Mouse (Mus musculus) bone marrow, adult 2 months (tissue): ENCODE results near the gene Cog4. TPM values are rescaled to one million over a fixed set of nuclear protein-coding genes. Genes with fewer than 3 reads are reported as not detected.
A peak's percentile ranks its signal among the peaks of the same experiment; 100 is the strongest.

Source experiments
- H3K27ac ChIP-seq: fragments of 200-500 bp; 2 replicates; pipeline ENCODE4 v1.5.1; 2012; ENCODE audit warnings: low read depth, mild to moderate bottlenecking, control low read depth, inconsistent platforms, low read length; ENCODE audit not compliant: control insufficient read depth, poor library complexity, insufficient read depth
- H3K4me1 ChIP-seq: fragments of 200-500 bp; 2 replicates; pipeline ENCODE4 v1.6.1; 2011; ENCODE audit warnings: low read length; ENCODE audit not compliant: control insufficient read depth, insufficient read depth
- H3K4me3 ChIP-seq: fragments of 200-500 bp; replicated peaks from 2 replicates; pipeline ENCODE3; 2011; ENCODE audit warnings: mild to moderate bottlenecking, low read depth, low read length, control low read depth; ENCODE audit not compliant: control insufficient read depth
- CTCF ChIP-seq: fragments of 200-500 bp; IDR thresholded peaks from 2 replicates; pipeline ENCODE4 v1.5.1; 2011; ENCODE audit warnings: low read length, control low read depth; ENCODE audit not compliant: control insufficient read depth, insufficient read depth
- POLR2A ChIP-seq: fragments of 200-500 bp; IDR thresholded peaks from 2 replicates; pipeline ENCODE4 v1.6.1; 2011; ENCODE audit warnings: low read depth, mild to moderate bottlenecking, control low read depth, low read length, borderline replicate concordance; ENCODE audit not compliant: control insufficient read depth
- WGBS: fragments of 180-500 bp; shearing (Covaris S2); methylation state at CpG from one replicate; pipeline ENCODE4 v1.1.7; 2018; 5-methylcytosine and 5-hydroxymethylcytosine counted together
- polyA plus RNA-seq: library from polyadenylated mRNA; stranded (reverse); fragments of >200 nt; gene quantifications from 2 replicates; pipeline ENCODE4 v1.2.4, GENCODE M21; 2011; ENCODE audit warnings: low replicate concordance; ENCODE audit not compliant: missing spikeins, insufficient read depth, insufficient read length

Cog4 gene
- 27.6 and 59.9 TPM in 2 replicates for polyA plus RNA-seq

DNA sequence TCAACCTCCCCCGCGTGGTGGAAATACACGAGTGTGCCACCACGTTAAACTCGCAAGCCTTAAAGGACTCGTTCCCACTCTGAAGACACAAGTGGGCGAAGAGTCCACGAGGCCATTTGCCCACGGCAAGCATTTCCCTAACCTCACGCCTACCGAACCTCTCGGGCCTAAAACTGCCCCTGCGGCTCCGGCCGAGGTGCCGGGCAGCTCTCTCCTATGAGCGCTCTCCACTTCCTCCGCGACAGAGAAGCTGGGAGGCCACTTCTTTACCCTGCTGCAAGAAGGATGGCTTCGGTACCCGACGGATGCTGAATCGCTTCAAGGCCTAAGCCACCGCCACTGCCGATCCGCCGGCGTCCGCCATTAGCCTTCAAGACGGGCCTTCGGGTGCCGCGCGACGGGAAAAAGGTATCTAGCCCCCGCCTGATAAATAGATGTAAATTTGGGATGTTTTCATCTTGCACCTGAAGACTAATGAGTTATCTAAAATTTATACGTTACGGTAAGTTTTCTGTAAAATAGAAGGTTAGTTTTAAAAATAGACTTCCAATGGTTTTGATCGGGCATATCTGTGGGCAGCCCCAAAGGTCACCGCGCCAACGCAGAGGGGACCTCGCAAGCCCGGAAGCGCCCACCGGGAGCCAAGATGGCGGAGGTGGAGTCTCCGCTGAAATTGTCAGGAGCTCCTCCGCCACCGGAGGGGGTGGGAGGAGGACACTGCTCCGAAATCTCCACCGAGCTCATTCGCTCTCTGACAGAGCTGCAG lies at the start of gene Cog4, which contains the start of gene Sf3b3:
TSS of gene Cog4 (plus strand) at position 196 of the 766 bp plus-strand sequence.
TSS of gene Sf3b3 (minus strand) at position 383 of the 766 bp plus-strand sequence.
- peak; percentile 82; the same call in 1 of the 2 replicates for TF ChIP-seq POLR2A
- no peak for TF ChIP-seq CTCF
- H3K4me3 ChIP-seq, result peak within 1 kb of the TSS; percentile 99
- peaks cover 2% of the 10 kb centered on the region for H3K4me1 ChIP-seq
- under 1% methylated on average over 53 of the region's 53 CpGs for WGBS
- H3K27ac ChIP-seq, result peak within 1 kb of the TSS; percentile 69

DNA sequence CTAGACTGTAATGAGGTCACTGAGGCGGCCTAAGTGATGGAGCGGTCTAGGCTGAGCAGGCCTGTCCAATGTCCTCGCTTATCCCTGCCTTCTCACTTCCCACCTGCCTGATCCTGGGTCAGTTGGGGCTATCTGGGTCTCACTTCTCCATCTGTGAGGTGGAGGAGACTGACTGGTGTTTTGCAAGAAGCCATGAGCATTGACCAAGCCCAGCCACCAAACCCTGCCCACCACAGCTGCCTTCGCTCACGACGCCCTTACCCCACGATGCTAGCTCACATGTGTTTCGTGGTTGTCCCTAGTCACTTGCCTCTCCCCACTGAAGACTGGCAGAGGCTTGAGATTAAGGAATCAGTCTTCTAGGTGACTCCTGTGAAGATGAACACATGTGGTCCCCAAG lies 49.3 kb upstream of the Cog4 start:
- H3K4me3 ChIP-seq, result no peak overlapping the region
- TF ChIP-seq POLR2A (no peak), CTCF (no peak)
- H3K27ac ChIP-seq, result no peak overlapping the region
- WGBS, result 70% methylated on average over 8 of the region's 8 CpGs
- no peaks in the 10 kb centered on the region for H3K4me1 ChIP-seq

DNA sequence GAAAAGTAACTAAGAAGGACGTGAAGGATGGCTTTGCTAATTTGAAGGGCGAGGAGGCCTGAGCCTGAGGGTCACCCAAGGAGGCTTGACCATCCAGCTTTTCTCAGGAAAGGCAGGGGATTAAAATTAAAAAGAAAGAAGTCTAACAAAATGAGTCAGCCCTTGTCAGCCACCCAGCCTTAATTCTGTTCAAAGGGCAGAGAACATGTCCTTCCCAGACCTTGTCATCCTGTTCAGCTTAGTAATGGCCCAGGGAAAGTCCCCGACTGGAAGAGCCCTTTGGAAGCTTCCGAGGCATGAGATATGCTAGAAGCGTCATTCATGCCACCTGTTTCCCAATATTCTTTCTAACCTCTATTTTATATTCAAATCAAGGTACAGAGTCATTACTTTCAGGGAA lies 43.4 kb upstream of the Cog4 start:
- TF ChIP-seq POLR2A (no peak), CTCF (no peak)
- 84% methylated on average over 5 of the region's 5 CpGs for WGBS
- H3K4me1 ChIP-seq, result no peaks in the 10 kb centered on the region
- H3K27ac ChIP-seq, result no peak overlapping the region
- no peak overlapping the region for H3K4me3 ChIP-seq

DNA sequence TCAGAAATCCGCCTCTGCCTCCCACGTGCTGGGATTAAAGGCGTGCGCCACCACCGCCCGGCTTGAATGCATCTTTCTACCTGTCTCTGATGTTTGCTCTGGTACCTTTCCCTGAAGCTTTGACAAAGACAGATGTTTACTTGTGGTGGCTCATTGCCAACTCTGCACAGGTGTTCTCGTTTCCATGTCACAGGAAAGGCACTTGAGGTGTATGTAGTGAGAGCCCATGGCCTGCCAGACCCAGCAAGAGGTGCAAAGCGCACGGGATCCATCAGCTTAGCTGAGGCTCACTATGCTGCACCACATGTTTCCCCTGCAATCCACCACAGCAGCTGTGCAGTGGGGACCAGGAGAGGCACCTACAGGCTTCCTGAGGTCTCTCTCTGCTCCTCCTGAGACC lies 42.5 kb upstream of the Cog4 start:
- no peak overlapping the region for H3K27ac ChIP-seq
- 79% methylated on average over 9 of the region's 9 CpGs for WGBS
- H3K4me1 ChIP-seq, result no peaks in the 10 kb centered on the region
- H3K4me3 ChIP-seq, result no peak overlapping the region
- TF ChIP-seq POLR2A, result no peak
- TF ChIP-seq CTCF, result no peak

DNA sequence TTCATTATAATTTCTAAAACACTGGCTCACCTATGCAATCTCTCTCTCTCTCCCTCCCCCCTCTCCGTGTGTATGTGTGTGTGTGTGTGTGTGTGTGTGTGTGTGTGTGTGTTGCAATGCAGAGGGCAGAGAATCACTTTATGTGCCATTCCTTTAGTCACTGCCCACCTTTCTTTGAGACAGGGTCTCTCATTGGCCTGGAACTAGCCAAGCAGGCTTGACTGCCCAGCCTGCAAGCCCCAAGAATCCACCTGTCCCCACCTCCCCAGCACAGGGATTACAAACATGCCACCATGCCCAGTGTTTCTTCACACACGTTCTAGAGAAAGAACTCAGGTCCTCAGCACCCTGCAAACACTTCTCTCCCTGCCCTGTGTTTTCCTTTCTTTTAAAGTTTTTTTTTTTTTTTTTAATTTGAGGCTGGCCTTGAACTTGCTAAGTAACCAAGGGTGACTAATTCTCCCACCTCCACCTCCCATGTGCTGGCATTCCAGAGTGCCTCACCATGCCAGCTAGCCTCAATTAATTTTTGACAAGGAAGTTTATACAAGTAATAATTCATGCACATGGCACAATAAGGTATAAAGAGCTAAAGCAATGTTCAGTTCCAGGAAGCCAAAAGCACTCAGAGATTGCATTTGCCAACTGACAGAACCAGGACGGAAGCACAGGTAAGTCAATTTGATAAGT lies 41.4 kb upstream of the Cog4 start:
- 48% methylated on average over 3 of the region's 3 CpGs for WGBS
- H3K4me1 ChIP-seq, result no peaks in the 10 kb centered on the region
- H3K27ac ChIP-seq, result no peak overlapping the region
- TF ChIP-seq POLR2A, result no peak
- TF ChIP-seq CTCF, result no peak
- H3K4me3 ChIP-seq, result no peak overlapping the region

DNA sequence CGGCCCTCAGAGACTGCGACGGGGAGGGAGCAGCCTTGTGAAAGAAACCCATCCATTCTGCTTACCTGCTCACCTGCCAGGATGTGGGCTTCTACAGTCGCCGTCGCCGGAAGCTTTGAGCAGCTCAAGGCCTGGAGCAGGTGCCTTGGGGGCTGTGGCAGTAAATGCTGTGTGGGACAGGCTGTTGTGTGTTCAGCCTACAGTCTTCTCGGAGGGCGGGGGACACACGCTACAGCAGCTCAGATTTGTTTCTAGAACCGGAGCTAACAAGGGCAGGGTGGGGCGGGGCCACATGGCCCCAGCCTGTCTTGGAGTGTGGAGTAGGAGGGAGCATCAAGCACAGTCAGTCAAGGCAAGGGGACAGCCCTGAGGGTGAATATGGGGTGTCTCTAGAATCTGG lies 40.7 kb upstream of the Cog4 start, which contains the start of gene Il34:
TSS of gene Il34 (minus strand) at position 256 of the 400 bp plus-strand sequence.
- Histone ChIP-seq H3K4me3 (no peak within 1 kb of the TSS), H3K27ac (no peak within 1 kb of the TSS), H3K4me1 (no peaks in the 10 kb centered on the region)
- WGBS, result 43% methylated on average over 12 of the region's 12 CpGs
- TF ChIP-seq POLR2A (no peak), CTCF (no peak)

DNA sequence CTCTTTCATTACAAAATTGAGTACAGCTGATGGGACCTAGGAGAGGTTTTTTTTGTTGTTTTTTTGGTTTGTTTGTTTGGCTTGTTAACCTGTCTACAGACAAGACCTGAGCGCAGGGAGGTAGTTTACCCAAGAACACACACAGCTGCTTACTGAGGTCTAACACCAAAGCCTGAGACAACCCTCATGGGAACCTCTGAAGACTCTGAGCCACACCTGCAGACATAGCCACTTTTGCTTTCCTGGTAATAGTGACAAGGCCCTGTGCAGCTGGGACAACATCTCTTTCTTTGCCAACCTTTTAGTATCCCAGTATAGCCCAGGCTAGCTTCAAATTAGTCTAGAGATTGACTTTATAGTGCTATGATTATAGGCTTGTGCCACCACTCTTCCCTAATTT lies 40.3 kb upstream of the Cog4 start:
- Histone ChIP-seq H3K4me3 (no peak overlapping the region), H3K4me1 (no peaks in the 10 kb centered on the region), H3K27ac (no peak overlapping the region)
- 71% methylated on average over 1 of the region's 1 CpGs for WGBS
- no peak for TF ChIP-seq CTCF
- no peak for TF ChIP-seq POLR2A

DNA sequence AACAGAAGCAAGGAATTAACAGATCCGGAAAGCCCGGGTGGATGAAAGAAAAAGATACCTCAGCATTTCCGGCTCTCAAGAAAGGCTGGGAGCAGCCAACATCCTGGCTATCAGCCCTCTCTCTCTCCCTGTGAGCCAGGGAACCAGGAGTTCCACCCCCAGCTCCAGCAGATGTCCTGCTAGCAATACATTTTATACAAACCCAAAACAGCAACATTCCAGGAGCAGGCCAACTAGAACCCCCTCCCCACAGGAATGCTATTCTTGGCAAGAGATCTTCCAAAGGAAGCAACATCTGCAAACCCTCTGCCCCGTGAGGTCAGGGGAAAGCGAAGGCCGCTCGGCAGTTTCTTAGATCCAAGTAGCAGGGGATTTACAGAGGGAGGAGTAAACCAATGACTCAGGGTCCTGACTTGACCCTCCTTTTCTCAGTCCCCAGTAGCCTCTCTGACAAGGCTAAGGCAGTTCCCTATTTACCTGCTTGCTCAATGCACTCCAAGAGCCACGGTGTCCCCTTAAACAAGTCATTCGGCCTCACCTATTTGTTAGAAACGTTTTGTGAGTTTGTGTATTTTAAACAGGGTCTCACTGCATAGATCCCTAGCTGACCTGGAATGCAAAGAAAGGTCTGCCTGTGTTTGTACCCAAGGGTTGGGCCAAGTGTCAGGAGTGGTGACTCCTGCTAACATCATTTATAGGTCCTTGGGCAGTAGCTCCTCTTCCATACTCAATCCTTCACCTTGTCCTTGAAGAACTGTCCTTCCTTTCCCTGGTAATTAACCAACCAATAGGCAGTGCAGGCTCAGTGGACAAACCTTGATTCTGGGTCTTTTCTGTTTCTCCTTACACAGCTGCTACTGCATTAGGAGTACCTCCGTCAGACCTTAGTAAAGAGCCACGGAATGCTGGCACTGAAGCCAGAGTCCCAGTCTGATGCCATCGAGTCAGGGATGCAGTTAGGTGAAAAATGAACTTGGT lies 37.6 kb upstream of the Cog4 start:
- Histone ChIP-seq H3K4me1 (no peaks in the 10 kb centered on the region), H3K27ac (no peak overlapping the region)
- 78% methylated on average over 13 of the region's 13 CpGs for WGBS

More for the DNA sequence above, 37.6 kb upstream of the Cog4 start:
- TF ChIP-seq CTCF, result no peak
- TF ChIP-seq POLR2A, result no peak
- no peak overlapping the region for H3K4me3 ChIP-seq
